Mouse (Mus musculus): ENCODE results near the gene Madd.

- TF ChIP-seq CTCF (IDR thresholded peaks at IDR 0.05; ENCODE audit: low read depth, low read length): no peak
- TF ChIP-seq POLR2A (IDR thresholded peaks at IDR 0.05; ENCODE audit: extremely low read depth, insufficient read depth, low read length): no peak
These were observed 13.9 kb downstream of the Madd start for GRCm38 (mm10) chr2:91169587-91170322.
